Mouse (Mus musculus) adrenal gland, adult 8-10 months (tissue): ENCODE results near the gene Tbx15. TPM values are rescaled to one million over a fixed set of nuclear protein-coding genes. Genes with fewer than 3 reads are reported as not detected.

Experiments
- DNase-seq: peaks from one replicate; pipeline ENCODE4 v3.0.0; 2022
- total RNA-seq, 4 experiments: library from RNA; stranded (reverse); gene quantifications; 2 replicates each; pipeline ENCODE4 v1.2.4; 2022

The Tbx15 gene
- total RNA-seq: 1 to 10 TPM in 1 of 4 experiments, under 1 TPM in 3; 0.35 to 1.4 (median 0.45) TPM

DNA sequence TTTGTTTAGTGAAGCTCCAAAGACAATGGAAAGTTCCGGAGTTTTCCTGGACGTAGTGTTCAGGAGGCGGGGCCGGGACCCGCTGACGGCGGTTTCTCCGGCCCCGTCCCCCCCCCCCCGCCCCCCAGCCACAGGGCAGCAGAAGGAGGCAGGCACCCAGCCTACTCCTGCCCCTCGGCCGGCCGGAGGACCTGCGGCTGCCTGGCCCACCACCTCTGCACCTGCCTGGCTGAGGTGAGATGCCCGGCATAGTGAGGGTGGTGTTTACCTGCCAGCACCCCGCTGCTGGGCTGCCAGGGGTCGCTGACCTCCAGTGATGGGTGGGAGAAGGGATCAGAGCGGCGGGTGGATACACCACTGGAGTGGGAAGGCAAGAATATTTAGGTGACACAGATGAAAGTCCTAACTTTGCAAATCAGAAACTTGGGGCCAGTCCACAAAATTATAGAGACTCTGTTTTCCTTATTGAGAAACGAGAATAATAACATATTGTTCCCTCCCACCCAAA is at the start of gene Tbx15:
TSS of gene Tbx15 (plus strand) at position 169 of the 508 bp plus-strand sequence.
- DNase-seq: no peak

DNA sequence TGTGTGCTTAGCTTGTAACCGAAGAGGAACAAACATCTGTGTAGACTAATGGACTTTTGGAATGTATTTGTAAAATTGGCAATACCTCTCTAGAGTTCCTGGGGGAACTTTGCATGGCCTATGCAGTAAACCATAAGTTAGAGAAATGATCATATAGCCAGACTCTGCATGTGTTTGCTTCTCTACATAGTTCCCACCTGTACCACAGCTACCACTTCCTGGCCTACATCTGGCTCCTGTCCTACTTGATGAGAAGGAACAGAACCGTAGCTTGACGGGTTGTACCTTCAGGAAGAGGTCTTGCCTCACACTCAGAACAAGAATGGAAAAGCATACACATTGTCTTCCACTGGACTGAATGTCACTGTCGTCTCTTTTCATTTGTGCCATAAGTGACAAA is 46.6 kb upstream of the Tbx15 start:
- DNase-seq: no peak

GRCm38 (mm10) chr3:99203331-99203730 is 36.9 kb upstream of the Tbx15 start:
- no peak for DNase-seq

DNA sequence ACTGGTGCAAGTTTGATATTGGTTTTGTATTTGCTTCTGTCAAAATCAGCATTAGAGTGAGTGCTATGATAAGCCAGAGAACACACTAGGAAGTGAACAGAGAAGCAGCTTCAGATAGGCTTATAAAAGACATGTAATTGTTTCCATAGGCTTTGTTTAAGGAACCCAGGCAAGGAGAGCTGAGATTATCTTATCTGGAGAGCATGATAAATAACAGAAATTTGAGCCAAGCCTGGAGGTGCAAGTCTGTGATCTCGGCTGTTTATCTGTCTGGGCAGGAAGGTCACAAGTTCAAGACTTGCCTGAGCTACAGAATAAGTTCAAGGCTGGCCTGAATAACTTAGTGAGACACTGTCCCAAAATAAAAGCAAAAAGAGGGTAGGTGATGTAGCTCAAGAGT is 31.8 kb upstream of the Tbx15 start:
- no peak for DNase-seq

DNA sequence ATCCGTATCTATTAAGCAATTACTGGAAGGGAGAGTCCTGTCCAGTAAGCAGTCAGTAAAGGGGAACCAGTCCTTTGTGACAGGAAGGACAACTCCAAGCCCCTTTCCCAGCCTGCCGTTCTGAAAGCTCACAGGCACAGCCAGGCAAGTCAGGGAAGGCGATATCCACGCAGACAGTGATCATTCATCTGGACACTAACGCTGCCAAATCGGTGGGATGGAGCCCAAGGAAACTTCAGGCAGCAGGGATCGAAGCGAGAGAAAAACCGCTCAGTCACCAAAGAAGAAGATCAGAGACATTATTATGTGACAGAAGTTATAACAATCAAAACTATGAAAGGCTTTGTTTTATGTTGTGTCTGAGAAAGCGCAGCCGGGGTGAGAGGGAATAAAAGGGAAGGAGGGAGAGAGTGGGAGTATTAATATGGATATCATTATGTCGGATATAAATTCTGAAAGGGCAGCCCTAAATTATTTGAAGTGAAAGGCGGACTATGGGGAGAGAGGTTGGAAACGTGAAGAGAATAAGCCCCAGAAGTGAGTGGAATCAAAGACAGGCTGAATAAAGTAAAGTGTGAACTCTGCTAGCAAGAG is 29.0 kb upstream of the Tbx15 start:
- no peak for DNase-seq

DNA sequence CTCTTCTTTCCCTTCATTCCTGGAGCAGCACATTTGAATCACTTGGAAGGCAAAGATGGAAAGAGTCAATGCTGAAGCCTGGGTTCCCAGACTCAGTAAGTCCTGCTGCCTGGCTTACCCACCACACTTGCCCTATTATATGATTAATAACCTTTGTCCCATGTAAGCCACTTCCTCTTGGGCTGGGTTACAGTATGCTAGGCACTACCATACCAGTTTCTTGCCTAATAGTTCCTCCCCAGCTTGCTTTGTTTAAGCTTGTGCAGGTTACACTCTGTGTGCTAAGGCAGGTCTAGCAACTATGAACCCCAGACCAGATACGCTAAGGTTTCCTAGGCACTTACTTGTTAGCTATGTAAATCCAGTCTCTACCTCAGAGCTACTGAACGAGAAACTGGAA is 12.4 kb upstream of the Tbx15 start:
- no peak for DNase-seq

- DNase-seq: peak; percentile 25
Measured at GRCm38 (mm10) chr3:99233393-99234318, 6.5 kb upstream of the Tbx15 start.

GRCm38 (mm10) chr3:99234319-99234869 is 5.8 kb upstream of the Tbx15 start:
- no peak for DNase-seq

GRCm38 (mm10) chr3:99235116-99235803 is 4.9 kb upstream of the Tbx15 start:
- no peak for DNase-seq

DNA sequence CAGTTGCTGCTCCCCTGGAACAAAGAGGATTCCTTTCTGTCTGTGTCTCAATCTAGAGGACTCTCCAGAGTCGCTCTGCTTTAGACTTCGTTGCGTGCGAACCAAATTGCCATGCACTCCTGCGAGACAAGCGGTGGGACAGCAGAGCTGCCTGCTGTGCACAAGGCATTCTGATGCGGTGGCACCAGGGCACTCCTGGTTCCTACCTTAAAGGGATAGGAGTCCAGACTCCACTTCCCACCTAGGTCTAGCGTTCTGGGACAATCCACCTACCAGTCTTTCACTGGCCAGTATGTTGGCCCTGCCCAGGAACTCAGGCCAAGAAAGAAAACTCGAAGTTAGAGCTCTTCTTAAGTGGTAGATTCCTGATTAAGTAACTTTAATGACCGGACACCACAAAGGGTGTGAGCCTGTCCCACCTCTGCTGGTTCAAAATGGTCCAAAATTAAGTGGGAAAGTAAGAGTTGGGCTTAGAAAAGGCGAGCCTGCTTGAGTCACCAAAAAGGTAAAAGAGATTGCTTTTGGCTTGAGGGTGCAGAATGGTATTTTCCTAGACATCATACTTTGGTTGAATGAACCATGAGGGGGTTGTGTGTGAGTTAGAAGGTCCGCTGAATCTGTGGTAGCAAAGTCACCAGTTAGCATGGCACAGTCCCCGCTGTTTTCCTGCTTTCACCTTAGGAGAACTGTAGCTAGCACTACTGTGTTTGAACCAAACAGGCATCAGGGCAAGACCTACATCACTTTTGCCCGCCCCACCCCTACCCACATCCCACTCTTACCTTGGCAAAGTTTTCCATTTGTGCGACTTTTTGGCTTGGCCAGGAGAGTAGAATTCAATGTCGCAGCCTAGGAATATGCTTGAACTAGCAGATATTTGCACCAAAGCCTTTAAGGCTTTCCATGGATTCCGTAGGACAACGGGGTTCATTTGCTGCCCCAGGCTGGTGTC is 4.1 kb upstream of the Tbx15 start:
- no peak for DNase-seq

- DNase-seq: no peak
Measured at GRCm38 (mm10) chr3:99238691-99239090, 1.5 kb upstream of the Tbx15 start.

- no peak for DNase-seq
Measured at GRCm38 (mm10) chr3:99239301-99240045, 708 bp upstream of the Tbx15 start.

DNA sequence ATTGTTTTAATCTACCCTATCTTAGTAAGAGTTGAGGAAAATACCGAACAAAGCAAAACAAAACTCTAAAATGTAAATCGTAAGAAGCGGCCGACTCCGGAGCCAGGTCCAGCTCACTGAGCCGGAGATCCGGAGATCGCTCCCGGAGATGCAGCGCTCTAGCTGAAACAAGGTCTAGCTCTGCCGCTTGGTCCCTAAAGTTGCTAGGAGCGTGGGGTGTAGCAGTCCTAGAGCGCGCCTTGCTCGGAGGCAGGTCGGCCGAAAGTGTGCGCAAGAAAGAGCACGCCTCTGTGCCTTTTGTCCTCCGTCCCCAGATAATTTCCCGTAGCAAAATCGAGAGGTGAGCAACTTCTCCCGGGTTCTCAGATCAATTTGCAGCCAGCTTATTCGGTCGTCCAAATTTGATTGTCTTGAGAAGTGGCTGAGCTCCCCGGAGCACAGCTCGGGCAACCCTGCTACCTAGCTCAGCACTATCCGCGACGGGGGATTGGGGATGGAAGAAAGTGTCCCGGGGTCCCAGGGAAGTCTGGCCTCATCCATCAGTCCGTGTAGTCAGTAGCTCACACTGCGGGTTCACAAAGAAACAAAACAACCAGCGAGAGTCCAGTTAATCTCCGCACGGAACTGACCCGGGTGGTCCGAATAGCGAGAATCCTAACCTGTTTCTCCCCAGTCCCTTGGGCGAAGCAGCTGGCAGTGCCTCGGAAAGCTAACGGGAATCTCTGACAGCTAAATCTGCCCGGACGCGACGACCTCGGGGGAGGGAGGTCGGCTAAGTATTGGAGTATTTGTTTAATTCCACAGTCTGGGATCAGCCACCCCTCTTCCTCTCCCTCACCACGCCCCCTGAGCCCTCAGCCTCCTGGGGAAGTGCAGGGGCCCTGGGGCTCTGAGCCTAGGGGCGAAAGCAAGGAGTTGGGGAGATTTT is 894 bp downstream of the Tbx15 start:
- DNase-seq: no peak

DNA sequence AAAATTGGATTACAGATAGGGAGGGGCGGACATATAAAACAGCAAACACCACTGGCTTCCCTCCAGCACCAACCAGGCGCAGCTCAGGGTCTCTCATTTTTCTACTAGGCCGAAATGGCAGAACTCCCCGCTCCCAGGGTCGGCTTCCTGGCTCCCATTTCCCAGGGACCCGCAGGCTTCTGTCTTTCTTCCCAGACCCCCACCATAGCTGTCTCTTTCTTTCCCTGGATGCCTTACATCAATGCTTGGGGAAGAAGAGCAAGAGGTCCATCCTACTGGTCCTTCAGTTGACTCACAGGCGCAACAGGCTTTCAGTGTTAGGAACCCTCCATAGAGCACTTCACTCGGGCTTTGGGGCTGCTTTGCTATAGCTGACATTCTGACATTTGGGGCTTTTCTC is 2.3 kb downstream of the Tbx15 start:
- DNase-seq: no peak

- no peak for DNase-seq
Measured at GRCm38 (mm10) chr3:99245341-99245740, 5.2 kb downstream of the Tbx15 start.

GRCm38 (mm10) chr3:99246629-99247028 is 6.4 kb downstream of the Tbx15 start:
- DNase-seq: no peak

GRCm38 (mm10) chr3:99247586-99247985 is 7.4 kb downstream of the Tbx15 start:
- DNase-seq: no peak

DNA sequence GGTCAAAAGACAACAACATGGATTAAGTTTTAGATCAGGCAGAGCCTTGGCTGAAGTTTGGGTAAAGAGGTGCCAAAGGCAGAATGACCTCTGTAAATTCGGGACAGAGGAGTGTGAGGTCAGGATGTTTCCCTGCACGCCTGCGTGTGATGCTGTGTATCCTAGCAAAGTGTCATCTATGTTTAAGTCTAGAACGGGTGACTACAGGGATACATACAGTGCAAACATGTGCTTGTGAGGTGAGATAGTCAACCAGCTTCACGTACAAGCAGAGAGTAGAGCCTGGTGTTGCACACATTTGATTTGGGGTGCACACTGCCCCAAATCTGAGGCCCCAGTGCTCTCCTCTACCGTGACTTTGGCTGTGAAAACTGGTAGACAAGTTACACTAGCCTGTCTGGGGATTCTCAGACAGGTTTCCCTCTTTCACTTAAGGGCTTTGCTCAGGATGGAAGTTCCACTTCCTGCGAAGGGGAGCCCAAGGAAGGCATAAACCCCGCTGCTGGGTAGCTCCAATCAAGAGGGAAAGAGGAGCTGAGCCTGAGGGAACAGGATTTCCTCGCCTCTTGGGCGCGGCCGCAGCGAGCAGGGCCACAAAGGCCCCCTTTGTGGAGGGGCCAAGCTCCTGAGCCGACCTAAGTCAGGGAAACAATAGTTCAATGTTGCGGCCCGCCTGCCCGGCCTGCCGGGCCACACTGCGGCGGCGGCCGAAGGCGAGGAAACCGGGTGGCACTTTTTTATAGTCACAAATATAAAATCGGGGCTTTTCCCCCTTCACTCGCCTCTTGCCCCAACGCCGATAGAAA is 8.0 kb downstream of the Tbx15 start:
- DNase-seq: no peak
